Mouse (Mus musculus): ENCODE measurements around the gene Rad51b.

The Rad51b gene

DNA sequence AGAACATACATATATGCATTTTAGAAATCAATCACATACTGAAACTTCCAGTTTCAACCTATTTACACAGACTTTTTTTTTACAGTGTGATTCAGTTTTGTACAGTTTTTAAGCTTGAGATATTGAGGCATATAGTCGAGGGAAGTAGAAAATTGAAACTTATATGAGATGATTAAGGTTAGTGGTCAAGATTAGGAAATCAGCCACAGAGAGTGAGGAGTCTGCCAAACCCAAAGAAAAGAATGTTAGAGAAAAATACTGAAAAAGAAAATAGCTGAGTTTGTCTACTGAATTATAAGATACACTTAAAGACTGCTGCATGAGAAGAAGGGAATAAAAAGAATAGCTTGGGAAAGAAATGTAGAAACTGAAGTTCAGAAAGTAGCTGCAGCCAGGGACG lies 280.4 kb downstream of the Rad51b start:
- DNase-seq (ENCODE audit: low spot score in 2 of 2): no peak

DNA sequence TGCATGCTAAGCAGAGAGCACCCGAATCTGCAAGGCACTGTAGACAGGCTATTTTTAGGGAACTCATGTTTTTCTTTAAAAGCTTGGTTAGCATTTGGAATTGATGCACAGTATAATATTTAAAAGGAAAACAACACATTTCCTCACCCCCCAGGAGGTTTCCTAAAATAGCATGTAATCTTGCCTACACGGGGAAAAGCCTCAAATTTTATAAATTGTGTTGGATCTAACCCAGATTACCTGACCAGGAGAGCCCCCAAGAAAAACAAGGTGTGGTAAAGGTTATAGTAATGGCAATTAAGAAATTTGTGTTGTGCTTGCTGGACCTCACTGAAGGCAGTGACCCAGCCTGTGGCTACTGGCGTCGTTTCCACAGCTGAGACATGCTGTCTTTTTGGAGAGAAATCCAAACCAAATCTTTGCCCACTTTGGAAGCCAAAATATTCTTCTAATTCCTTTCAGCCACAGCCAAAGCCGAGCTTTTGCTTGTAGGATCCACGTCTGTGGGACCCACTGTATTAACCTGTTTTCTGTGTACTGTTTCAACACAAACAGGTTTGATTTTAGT lies 282.0 kb downstream of the Rad51b start:
- no peak for DNase-seq (ENCODE audit: low spot score in 2 of 2)

DNA sequence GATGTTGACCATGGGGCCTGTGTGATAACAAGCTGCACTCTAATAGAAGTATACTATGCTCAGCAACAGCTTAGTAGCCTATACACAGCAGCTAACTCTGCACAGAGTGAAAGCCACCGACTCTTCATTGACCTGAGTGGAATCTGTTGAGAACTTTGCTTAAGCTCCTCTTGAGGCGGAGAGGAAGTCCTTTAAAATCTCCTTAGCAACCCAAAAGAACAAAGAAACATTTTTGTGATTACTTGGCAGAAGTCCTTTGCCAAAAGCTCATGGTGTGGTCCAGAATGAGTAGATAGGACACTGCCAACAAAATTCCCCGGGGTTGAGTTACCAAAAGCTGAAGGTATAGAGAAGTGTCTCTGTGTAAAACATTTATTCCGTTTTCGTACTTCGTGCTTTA lies 282.8 kb downstream of the Rad51b start:
- DNase-seq (ENCODE audit: low spot score in 2 of 2): no peak

DNA sequence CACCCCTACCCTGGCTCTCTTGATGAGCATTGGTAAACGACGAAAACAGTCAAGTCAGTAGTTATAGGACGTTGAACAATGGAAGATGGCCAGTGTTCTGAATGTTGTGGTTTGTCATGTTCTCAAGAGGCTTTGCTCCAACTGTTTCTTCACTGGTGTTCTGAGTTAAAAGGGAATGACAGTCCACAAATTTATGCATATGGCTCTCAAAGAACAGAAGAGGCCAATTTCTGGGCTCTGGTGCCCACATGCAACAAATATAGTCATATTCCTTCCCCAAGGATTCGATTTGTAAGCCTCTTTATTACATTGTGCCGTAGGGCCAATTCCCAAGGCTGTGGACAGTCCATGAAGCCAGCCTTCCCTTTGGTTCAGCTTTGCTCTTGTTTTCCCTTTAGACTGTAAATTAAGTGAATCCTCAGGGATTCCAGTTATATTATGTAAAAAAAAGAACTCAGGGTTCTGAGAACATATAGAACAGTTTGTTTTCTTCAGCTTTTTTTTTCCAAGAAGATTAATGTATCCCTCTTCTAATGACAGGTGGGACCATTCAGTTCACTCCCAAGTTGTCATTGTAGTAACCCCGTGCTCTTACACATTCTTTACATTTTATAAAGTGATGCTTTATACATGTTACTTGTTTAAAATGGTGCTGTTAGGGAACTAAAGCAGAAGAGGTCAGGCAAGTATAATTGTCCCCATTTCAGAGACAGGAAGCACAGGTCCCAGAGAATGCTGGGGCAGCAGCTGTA lies 287.6 kb downstream of the Rad51b start:
- no peak for DNase-seq (ENCODE audit: low spot score in 2 of 2)

DNA sequence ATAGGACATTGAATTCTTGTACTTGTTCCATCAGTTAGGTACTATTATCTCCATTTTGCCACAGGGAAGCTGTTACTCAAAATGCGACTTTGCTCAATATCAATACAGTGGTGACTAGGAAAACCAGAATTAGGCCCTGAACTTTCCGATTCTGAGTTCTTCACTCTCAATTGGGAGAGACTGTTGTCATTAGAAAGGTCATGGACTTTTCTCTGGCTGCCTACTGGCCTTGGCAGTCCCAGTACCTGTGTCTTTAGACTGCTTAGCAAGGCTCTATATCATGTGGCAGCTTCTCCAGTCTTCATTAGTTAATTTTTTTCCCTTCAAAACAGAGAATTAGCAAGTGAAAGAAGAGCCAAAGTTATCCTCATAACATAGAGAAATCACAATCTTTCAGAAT lies 288.3 kb downstream of the Rad51b start:
- no peak for DNase-seq (ENCODE audit: low spot score in 2 of 2)

DNA sequence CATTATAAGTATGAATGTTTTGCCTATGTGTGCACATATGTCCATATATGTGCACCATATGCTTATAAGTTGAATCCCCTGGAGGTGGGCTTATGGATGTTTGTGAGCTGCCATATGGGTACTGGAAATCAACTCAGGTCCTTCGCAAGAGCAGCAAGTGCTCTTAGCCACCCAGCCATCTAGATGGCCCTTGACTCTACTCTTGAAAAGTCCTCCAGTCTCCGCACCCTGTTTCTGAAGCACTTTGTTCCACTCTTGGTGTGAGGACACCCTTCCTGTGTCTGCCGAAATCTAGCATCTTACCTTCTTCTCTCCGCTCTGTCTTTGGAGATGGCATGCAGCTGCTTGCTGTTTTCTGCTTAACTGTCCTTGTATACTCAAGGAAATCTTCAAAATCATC lies 291.7 kb downstream of the Rad51b start:
- no peak for DNase-seq (ENCODE audit: low spot score in 2 of 2)

DNA sequence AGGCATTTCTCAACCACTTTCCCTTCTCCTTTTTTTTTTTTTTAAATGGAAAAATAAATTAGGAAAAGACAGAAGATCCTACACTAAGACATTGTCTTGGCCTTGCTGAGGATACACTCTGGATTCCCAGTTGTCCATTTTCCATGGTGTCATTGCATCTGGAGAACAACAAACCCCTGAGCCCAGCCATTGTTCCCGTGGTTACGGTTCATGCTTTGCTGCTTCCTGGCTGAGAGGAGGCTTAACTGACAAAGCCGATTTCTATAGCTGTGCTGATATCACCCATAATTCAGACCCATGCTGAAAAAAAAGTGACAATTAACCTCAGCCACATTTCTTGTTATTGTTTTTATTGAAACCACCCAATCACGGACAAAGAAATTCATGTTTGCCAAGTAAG lies 295.1 kb downstream of the Rad51b start:
- DNase-seq (ENCODE audit: low spot score in 2 of 2): no peak

DNA sequence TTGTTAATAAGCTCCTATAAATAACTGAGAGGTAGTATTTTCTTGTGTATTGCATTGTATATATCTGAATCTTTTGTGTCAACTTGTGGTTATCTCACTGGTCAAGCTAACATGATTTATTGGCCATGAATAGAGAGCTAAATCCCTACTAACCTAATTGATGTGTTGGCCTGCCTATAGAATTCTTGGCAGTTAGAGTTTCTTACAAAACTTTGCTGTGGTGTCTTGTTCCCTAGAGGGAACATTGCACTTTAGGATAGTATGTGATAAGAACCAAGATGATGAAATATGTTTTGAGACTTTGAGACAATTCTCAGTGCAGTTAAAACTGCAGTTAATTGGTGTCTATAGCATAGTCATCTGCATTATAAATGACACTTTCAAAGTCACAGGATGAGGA lies 299.8 kb downstream of the Rad51b start:
- DNase-seq (ENCODE audit: low spot score in 2 of 2): no peak

DNA sequence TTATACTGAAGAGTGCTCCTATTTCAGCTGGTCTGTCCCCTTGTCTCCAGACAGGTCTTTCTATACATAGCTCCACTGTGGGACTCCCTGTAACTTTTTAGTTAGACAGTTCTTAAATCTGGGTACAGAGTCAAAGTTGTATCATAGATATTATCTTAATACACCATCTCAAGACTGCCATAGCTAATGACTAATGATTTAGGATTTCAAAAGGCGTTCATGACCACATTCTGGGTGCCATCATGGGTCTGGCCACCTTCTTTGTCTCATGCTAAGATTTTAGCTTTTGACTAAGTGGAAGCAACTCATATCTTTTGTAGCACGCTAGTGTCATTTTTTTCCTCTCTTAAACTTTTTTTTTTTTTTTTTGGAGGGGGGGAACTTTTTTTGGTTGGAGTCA lies 300.3 kb downstream of the Rad51b start:
- no peak for DNase-seq (ENCODE audit: low spot score in 2 of 2)

DNA sequence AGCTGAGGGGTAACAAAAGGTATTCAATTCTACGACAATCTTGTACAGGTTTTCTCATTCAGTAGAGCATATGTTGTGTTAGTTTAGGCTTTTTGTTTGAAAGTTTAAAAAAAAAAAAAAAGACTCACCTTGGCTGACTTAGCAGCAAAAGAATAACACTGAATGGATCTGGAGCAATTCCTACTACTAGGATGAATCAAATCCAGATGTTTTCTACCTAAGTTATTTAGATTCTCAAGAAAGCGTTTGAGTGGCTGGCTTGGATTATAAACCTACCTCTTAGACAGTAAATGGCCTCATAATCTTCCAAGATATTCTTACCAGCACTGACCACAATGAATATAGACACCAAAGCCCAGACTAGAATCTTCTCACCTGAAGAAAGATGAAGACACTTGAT lies 300.7 kb downstream of the Rad51b start:
- no peak for DNase-seq (ENCODE audit: low spot score in 2 of 2)

DNA sequence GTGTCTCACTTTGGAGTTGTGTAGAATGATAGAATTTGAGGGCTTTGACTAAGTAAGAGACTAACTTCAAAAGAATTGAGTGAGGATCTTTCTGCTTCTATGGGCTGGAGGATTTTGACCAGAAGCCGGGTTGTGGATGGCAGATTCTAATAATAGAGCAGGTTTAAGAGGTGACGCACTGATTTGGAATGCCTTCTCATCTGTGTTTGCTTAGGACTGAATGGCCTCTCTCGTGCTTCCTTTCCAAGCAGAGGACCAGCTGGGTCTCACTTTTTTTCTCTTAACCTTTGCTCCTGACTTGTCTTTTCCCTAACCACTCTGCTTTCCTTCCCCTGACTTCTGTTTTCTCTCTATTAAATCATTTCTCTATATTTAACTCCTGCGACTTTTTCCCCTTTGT lies 301.4 kb downstream of the Rad51b start:
- DNase-seq (ENCODE audit: low spot score in 2 of 2): no peak

DNA sequence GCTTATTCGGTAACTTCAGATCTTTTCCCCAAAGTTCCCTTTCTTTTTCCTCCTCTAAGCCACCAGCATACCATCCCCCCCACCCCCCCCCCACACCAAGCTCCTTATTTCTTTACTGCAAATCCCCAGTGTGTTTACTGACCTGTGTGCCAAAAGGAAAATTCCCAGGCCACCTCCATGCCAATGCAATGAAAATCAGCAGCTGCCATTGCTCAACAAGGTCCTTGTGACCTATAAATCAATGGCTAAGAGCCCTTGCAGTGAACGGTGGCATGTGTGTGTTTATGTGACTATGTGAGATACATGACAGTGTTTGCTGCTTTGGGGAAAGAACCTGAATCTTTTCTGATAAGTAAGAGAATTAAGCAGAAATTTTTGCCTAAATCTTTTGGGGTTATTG lies 301.8 kb downstream of the Rad51b start:
- no peak for DNase-seq (ENCODE audit: low spot score in 2 of 2)

DNA sequence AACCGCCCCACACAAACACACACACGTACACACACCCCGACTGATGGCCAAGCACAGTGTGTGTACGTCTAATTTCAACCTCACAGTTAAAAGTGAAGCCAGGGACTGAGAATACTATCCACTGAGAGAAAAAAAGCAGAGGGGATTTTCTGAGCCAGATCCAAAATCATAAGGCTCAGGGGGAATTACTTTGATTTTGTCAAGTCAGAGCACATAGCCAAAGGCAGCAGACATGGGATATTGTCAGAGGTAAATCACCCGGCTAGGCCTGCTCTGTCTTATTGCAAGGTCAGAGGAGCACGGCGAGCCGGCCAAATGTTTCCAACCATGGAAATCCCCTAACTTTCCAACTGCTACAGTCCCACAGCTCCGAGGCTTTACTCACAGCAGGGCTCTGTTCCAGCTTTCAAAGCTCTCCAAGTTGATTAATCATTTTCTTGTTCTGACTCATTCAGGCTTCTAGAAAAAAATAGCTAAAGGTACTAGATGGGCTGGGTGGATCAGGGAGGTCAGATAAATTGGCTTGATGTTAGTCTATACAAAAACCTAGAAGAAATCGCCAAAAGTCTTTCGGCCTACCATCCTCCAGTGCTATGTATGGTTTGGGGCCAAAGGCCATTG lies 303.2 kb downstream of the Rad51b start:
- DNase-seq (ENCODE audit: low spot score in 2 of 2): peak in 1 of 2 experiments; percentile 13

DNA sequence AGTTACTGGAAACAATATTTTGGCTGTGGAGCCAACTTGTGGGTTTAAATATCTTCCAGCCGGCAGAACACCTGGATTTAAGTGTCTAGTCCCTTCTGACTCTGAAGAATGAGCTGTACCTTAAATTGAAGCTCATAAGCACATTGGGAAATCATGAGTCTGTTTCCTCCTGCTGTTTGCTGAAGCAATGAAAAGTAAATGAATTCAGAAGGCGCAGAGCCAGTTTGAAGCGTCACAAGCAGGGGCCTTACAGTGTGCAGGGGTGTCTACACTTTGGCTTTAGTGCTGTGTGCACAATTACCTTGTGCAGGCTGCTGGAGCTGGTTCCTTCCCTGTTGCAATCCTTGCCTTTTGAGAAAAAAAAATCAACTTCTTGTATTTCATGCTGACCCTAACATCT lies 305.6 kb downstream of the Rad51b start:
- no peak for DNase-seq (ENCODE audit: low spot score in 2 of 2)

DNA sequence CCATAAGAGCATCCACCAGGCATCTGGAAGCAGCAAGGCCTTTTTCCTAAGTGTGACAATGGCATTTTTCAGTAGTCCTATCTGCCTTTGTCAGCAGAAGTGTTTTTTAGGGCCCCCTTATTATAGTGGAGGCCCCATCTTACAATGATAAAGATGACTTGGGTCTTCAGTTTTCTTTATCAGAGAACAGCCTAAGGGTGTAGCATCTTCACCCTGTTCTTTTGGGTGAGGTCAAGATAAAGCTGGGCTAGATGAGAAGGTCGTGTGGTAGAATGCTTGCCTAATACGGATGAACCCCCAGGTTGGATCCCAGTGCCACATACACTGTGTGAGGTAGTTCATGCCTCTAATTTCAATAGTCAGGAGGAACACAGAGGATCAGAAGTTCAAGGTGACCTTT lies 307.8 kb downstream of the Rad51b start:
- no peak for DNase-seq (ENCODE audit: low spot score in 2 of 2)

DNA sequence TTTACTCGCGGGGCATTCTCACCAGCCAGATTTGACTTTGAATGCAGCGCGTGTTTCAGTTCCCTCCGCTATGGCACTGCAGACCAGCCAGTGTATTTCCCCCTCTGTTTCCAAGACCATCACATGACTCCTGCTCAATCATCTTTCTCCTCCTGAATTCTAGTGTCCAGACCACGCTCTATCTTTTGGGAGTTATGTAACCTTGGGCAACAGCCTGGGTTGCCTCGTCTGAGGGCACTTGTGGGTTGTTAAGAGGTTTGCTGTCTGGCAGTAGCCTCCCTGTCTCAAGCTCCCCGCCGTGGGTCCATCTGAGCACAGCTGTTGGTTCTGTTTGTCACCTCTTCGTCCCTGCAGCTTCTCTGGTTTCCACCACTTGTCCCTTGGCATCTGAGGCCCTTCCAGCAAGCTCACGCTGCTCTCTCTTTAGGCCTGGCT lies 309.1 kb downstream of the Rad51b start:
- no peak for DNase-seq (ENCODE audit: low spot score in 2 of 2)

DNA sequence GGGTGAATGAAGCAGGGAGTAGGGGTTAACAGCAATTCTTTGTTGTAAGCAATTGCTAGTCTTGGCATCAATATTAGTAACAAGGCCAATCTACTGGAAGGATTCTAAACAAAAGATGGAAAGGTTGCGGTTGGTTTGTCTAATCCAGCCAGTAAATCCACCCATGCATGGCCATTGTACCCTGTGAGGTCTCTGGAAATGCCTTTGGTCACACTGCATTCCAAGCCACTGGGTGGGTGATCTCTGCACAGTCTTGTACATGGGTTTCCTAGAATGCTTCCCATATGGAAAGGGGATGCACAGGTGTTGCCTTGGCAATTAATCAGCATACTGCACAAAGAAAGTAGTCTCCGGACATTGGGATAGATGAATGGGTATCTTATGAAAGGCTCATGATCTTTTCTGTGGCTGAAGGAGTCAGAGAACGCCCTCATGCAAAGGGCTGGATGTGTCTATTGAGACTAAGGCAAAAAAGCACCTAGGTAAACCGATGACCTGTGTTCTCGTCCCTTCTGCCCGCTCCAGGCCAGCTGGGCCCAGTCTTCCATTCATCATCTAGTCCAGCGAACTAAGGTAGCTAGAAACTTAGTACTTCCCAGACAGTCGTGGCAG lies 312.4 kb downstream of the Rad51b start:
- no peak for DNase-seq (ENCODE audit: low spot score in 2 of 2)

DNA sequence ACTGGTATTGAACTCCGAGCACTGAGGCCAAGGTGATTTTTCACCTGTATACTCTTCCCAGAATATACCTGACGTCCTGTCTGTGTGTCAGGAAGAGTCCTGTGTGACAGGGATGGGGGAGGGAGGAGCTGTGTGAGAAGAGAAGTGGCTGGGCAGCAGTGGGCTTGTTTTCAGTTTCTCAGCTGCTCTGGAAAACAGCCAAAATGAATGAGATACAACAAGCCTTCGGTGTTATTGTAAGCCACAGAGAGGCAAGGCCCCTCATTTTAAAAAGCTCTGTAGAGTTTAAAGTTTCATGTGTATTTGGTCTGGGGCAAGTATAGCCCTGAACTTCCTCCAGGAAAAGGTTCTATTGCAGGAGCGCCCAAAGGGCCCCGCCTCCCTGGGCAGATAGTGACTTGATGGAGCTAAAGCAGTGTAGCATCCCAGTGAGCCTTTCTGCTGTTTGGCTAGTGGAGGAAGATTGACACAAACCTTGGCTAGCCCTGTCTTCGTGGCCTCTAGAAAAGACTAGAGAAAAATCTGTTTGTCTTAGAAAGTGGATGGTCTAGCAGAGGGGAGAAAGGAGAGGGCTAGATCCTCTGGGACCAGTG lies 313.5 kb downstream of the Rad51b start:
- DNase-seq (ENCODE audit: low spot score in 2 of 2): no peak

DNA sequence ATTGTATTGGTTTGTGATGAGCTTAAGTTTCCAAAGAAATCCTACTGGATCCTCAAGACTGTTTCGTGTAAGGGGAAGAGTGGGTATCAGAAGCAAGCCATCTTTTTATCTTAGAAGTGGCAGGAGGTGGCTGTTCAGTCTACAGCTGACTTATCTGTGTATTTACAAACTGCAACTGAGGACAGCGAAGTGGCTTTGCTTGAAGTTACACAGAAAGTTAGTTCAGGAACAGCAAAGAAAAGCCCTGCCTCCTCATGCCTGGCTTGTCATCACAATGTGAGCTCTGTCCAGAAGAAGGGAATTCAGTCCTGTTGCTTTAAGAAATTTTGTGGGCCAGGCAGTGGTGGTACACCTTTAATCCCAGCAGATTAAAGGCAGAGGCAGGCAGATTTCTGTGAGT lies 314.6 kb downstream of the Rad51b start:
- DNase-seq (ENCODE audit: low spot score in 2 of 2): no peak

DNA sequence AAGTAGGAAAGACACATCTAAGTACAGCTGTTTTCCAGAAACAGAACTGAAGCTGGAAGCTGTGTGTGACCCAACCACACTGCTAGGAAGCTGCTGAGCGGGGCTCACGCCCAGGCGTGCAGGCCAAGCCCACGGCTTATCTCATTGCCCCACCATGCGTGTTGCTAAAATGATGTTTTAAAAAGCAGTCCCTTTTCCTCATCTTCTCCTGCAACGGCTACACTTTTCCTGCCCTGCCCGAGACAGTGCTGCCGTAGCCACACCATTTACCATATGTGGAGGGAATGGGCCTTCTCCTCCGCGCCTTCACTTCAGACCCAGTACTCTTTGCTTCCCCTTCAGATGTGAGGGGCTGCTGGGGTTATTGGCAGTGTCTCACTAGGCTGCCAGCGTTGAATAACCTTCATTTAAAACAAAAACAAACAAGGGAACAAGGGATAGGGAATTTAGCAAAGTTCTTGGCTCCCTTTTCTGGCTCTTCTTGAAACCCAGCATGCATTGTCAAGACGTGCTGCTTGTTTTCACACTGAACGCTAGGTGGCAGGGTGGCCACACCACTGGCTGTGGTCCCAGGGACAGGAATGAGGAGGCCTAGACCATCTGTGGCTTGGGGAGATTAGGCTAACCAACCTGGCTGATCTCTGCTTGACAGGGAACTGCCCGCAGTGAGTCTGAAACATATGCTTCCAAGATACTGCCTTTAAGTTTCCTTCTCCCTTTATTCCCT lies 315.4 kb downstream of the Rad51b start:
- DNase-seq (ENCODE audit: low spot score in 2 of 2): peak; percentile 79 to 81

DNA sequence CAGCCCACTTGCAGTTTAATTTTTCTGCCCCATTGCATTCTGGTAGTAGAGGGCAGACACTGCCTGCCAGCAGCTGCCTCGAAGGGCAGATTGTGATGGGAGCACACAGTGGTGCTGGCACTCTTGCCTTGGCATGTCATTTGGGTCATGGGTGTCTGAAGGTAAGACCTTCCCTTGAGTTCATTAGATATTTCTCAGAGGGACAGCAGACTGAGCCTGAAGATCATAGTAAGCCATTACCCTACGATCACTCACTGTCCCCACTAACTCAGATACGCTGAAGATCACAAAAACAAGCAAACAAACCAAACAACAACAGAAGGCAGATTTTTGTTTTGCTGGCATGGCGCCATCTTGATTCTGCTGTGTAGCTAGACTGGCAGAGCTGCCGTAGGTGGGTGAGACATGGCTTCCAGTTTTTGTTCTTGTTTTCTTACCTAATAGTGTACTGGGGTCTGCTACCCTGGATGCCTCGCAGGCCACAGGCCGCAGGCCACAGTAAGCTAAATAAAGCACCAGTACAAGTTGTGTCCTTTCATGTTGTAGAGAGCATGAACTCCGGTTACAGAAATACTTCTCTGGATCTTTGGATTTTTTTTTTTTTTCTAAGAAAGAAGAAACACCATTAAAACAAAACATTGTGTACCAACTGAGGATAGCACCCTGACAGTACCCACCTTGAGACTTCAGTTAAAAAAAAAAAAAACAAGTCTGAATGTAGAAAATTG lies 316.1 kb downstream of the Rad51b start:
- DNase-seq (ENCODE audit: low spot score in 2 of 2): no peak
